Mouse (Mus musculus): ENCODE data around the gene Ms4a10. TPM values are rescaled to one million over a fixed set of nuclear protein-coding genes. Genes with fewer than 3 reads are reported as not detected.

The Ms4a10 gene
- total RNA-seq, 2 experiments from 2014 or later: not detected

GRCm38 (mm10) chr19:10920532-10920931 lies 53.9 kb downstream of the Ms4a10 start, which contains the start of gene Zp1:
TSS of gene Zp1 (minus strand) at chr19:10920632.
- no peak for DNase-seq
- intact Hi-C loops (cut with DNase I): no loop called here

- no peak for DNase-seq
- intact Hi-C loops (cut with DNase I): no loop called here
These were observed 56.0 kb downstream of the Ms4a10 start for GRCm38 (mm10) chr19:10918321-10918991.

GRCm38 (mm10) chr19:10916506-10916905 lies 58.0 kb downstream of the Ms4a10 start:
- DNase-seq: no peak
- intact Hi-C loops (cut with DNase I): no loop called here

- intact Hi-C loops (cut with DNase I): no loop called here
These were observed 59.6 kb downstream of the Ms4a10 start for GRCm38 (mm10) chr19:10914870-10915269.

GRCm38 (mm10) chr19:10914291-10914690 lies 60.2 kb downstream of the Ms4a10 start:
- DNase-seq: no peak
- intact Hi-C loops (cut with DNase I): no loop called here

More at GRCm38 (mm10) chr19:10914870-10915269, 59.6 kb downstream of the Ms4a10 start:
- no peak for DNase-seq

Other genes starting within 250 kb of the Ms4a10 start
- gene Cd5, start 235.7 kb downstream of the Ms4a10 start, total RNA-seq (2021): not detected
- gene Cd6, start 144.6 kb downstream of the Ms4a10 start, total RNA-seq (2021): not detected
- gene Slc15a3, start 134.9 kb downstream of the Ms4a10 start, total RNA-seq (2021): 1 to 10 TPM in 1 of 2 experiments, under 1 TPM in 1; 0.82 to 1.2 TPM
- 100 to 1,000 TPM; 214 to 236 TPM for gene Tmem132a, start 104.7 kb downstream of the Ms4a10 start, total RNA-seq (2021)
- 10 to 100 TPM; 36.6 to 39.2 TPM for gene Tmem109, start 92.7 kb downstream of the Ms4a10 start, total RNA-seq (2021)
- gene Prpf19, start 79.4 kb downstream of the Ms4a10 start, total RNA-seq (2021): 100 to 1,000 TPM; 195 to 222 TPM
- under 1 TPM in 1 of 2 experiments, not detected in 1; 0.32 TPM for gene Zp1, start 54.0 kb downstream of the Ms4a10 start, total RNA-seq (2021)
- under 1 TPM; 0.28 to 0.38 TPM for gene Ptgdr2, start 37.5 kb downstream of the Ms4a10 start, total RNA-seq (2021)
- gene Ccdc86, start 25.4 kb downstream of the Ms4a10 start, total RNA-seq (2021): 10 to 100 TPM; 10.0 to 11.4 TPM
- gene Ms4a15, start 18.6 kb upstream of the Ms4a10 start, total RNA-seq (2021): under 1 TPM in 1 of 2 experiments, not detected in 1; 0.22 TPM
- not detected for gene Ms4a18, start 43.4 kb upstream of the Ms4a10 start, total RNA-seq (2021)
- gene Ms4a8a, start 106.4 kb upstream of the Ms4a10 start, total RNA-seq (2021): not detected
- gene 1700017D01Rik, start 156.2 kb upstream of the Ms4a10 start, total RNA-seq (2021): not detected
- not detected for gene 1700025F22Rik, start 190.7 kb upstream of the Ms4a10 start, total RNA-seq (2021)
- not detected for gene Ms4a13, start 222.1 kb upstream of the Ms4a10 start, total RNA-seq (2021)